Comparison of ENCODE assay signal across 8 mouse cellular contexts in the genomic region with DNA sequence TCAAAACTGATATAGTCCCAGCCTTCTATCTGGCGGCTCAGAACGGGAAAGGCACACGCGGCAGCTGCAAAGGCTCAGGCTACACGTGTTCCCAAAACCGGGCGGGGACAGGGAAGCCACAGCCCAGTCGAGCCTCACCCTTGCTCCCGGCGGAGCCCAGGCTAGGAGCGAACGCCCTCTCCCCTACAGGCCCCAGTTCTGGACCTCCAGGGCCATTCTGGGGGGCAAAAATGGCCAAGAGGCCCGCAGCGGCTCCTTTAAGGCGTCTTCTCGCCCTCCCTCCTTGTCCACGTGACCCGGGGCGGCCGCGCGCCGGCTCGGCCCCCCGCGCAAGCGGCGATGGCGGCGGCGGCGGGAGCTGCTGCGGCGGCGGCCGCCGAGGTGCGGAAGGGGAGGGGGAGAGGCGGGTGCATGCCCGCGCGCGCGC. TPM values are rescaled to one million over a fixed set of nuclear protein-coding genes. Genes with fewer than 3 reads are reported as not detected.
DNase-seq lines count a peak whose midpoint lies in the region; ATAC-seq and TF ChIP-seq lines count a peak whose summit lies in the region.

A gene (minus strand): TSS at position 106 of the 427 bp plus-strand sequence.
A gene (plus strand): TSS at position 310 of the 427 bp plus-strand sequence.

- TF ChIP-seq POLR2A in kidney, adult 2 months (IDR thresholded peaks at IDR 0.05; ENCODE audit: low read depth, low read length), result no peak
- TF ChIP-seq POLR2A in spleen, adult 2 months (IDR thresholded peaks at IDR 0.05; ENCODE audit: low read depth, low read length), result no peak

- peak within 1 kb of the TSS; percentile 97 for H3K27ac ChIP-seq in embryonic facial prominence, embryonic 11.5 days (replicated peaks; ENCODE audit: low read depth, low read length)
- peak within 1 kb of the TSS; percentile 87 for H3K27ac ChIP-seq in kidney, adult 2 months (ENCODE audit: insufficient read depth, low read depth, low read length)
- H3K27ac ChIP-seq in limb, embryonic 13.5 days, result peak within 1 kb of the TSS; percentile 95
- H3K27ac ChIP-seq in midbrain, embryonic 15.5 days, result peak within 1 kb of the TSS; percentile 97
- H3K27ac ChIP-seq in spleen, adult 2 months (ENCODE audit: insufficient read depth, low read length), result peak within 1 kb of the TSS; percentile 92

- no peaks in the 10 kb centered on the region for H3K27me3 ChIP-seq in embryonic facial prominence, embryonic 11.5 days (ENCODE audit: control insufficient read depth, insufficient read depth, low read length)
- no peaks in the 10 kb centered on the region for H3K27me3 ChIP-seq in kidney, adult 2 months (replicated peaks; ENCODE audit: control insufficient read depth, insufficient read depth, low read length)
- H3K27me3 ChIP-seq in limb, embryonic 13.5 days, result no peaks in the 10 kb centered on the region
- no peaks in the 10 kb centered on the region for H3K27me3 ChIP-seq in midbrain, embryonic 15.5 days (replicated peaks)
- H3K27me3 ChIP-seq in spleen, adult 2 months (ENCODE audit: control insufficient read depth, insufficient read depth, low read length), result no peaks in the 10 kb centered on the region

- no peaks in the 10 kb centered on the region for H3K9me3 ChIP-seq in embryonic facial prominence, embryonic 11.5 days (replicated peaks; ENCODE audit: control insufficient read depth, low read length)
- no peaks in the 10 kb centered on the region for H3K9me3 ChIP-seq in limb, embryonic 13.5 days
- no peaks in the 10 kb centered on the region for H3K9me3 ChIP-seq in midbrain, embryonic 15.5 days

- peaks cover 9% of the 10 kb centered on the region for H3K36me3 ChIP-seq in embryonic facial prominence, embryonic 11.5 days (replicated peaks; ENCODE audit: control insufficient read depth, insufficient read depth, low read depth, low read length)
- no peaks in the 10 kb centered on the region; the same call in 1 of the 2 replicates for H3K36me3 ChIP-seq in kidney, adult 2 months (ENCODE audit: control insufficient read depth, insufficient read depth, low read length)
- peaks cover 29% of the 10 kb centered on the region for H3K36me3 ChIP-seq in limb, embryonic 13.5 days
- H3K36me3 ChIP-seq in midbrain, embryonic 15.5 days (replicated peaks), result 0 out of 2 replicates have a peak, but pooled peaks cover 3% of the 10 kb centered on the region
- H3K36me3 ChIP-seq in spleen, adult 2 months (ENCODE audit: control insufficient read depth, insufficient read depth, low read length), result peaks cover 7% of the 10 kb centered on the region

- peak within 1 kb of the TSS; percentile 93 for H3K4me3 ChIP-seq in embryonic facial prominence, embryonic 11.5 days (ENCODE audit: low read depth, low read length)
- H3K4me3 ChIP-seq in kidney, adult 2 months (ENCODE audit: insufficient read depth, low read depth, low read length), result peak within 1 kb of the TSS; percentile 89
- H3K4me3 ChIP-seq in limb, embryonic 13.5 days, result peak within 1 kb of the TSS; percentile 92
- peak within 1 kb of the TSS; percentile 93 for H3K4me3 ChIP-seq in midbrain, embryonic 15.5 days
- H3K4me3 ChIP-seq in spleen, adult 2 months (ENCODE audit: extremely low read depth, insufficient read depth, insufficient read length), result peak within 1 kb of the TSS; percentile 82

- no peak for TF ChIP-seq CTCF in kidney, adult 2 months (conservative IDR thresholded peaks at IDR 0.05; ENCODE audit: insufficient read depth, insufficient read length, low read depth, low read length)
- TF ChIP-seq CTCF in spleen, adult 2 months (IDR thresholded peaks at IDR 0.05; ENCODE audit: extremely low read depth, insufficient read depth, insufficient read length, insufficient replicate concordance), result no peak

- WGBS in embryonic facial prominence, embryonic 11.5 days, result 0% methylated on average over 29 of the region's 44 CpGs
- under 1% methylated on average over 27 of the region's 44 CpGs for WGBS in kidney, adult 2 months
- 0% methylated on average over 27 of the region's 44 CpGs for WGBS in limb, embryonic 13.5 days
- WGBS in midbrain, embryonic 15.5 days, result under 1% methylated on average over 22 of the region's 44 CpGs
- 2% methylated on average over 33 of the region's 44 CpGs for WGBS in spleen, adult 2 months

- peak; percentile 26 for ATAC-seq in embryonic facial prominence, embryonic 11.5 days (replicated peaks; ENCODE audit: insufficient number of reproducible peaks, low FRiP score, low TSS enrichment, low read depth)
- peak; percentile 48 for ATAC-seq in limb, embryonic 13.5 days (ENCODE audit: low FRiP score, low read depth)
- peak; percentile 16 for ATAC-seq in midbrain, embryonic 15.5 days (replicated peaks)

- peaks cover 7% of the 10 kb centered on the region for H3K4me1 ChIP-seq in embryonic facial prominence, embryonic 11.5 days (ENCODE audit: control insufficient read depth, insufficient read depth, low read length)
- H3K4me1 ChIP-seq in kidney, adult 2 months (ENCODE audit: control insufficient read depth, insufficient read depth, low read length), result no peaks in the 10 kb centered on the region; the same call in 1 of the 2 replicates
- H3K4me1 ChIP-seq in limb, embryonic 13.5 days, result peaks cover 44% of the 10 kb centered on the region
- peaks cover 56% of the 10 kb centered on the region for H3K4me1 ChIP-seq in midbrain, embryonic 15.5 days
- H3K4me1 ChIP-seq in spleen, adult 2 months (ENCODE audit: control insufficient read depth, insufficient read depth, insufficient read length), result peaks cover 5% of the 10 kb centered on the region; the same call in 1 of the 2 replicates

- H3K4me2 ChIP-seq in embryonic facial prominence, embryonic 11.5 days (ENCODE audit: low read depth, low read length), result peak within 1 kb of the TSS; percentile 86
- H3K4me2 ChIP-seq in limb, embryonic 13.5 days (replicated peaks), result peak within 1 kb of the TSS; percentile 96
- H3K4me2 ChIP-seq in midbrain, embryonic 15.5 days, result peak within 1 kb of the TSS; percentile 91

- H3K9ac ChIP-seq in embryonic facial prominence, embryonic 11.5 days (replicated peaks; ENCODE audit: low read length), result peak within 1 kb of the TSS; percentile 97
- H3K9ac ChIP-seq in limb, embryonic 13.5 days, result peak within 1 kb of the TSS; percentile 98
- peak within 1 kb of the TSS; percentile 97 for H3K9ac ChIP-seq in midbrain, embryonic 15.5 days

- DNase-seq in urinary bladder, adult 18-20 months (ENCODE audit: low spot score in 2 of 2), result peak; percentile 75 to 85
- DNase-seq in urinary bladder, postnatal 10 days (ENCODE audit: low spot score), result no peak
- DNase-seq in embryonic facial prominence, embryonic 11.5 days (ENCODE audit: low spot score), result peak; percentile 85
- peak; percentile 99 for DNase-seq in heart, adult 11 months
- DNase-seq in kidney, adult 2 months, result peak; percentile 87
- peak; percentile 28 to 79 for DNase-seq in spleen, adult 2 months (ENCODE audit: low read depth in 1 of 2, low spot score in 2 of 2)

RNA-seq across cellular contexts. Expression of the first gene that starts in this region (rescaled TPM):
- polyA plus RNA-seq in embryonic facial prominence, embryonic 11.5 days (2014; fragmentation: Nextera tagmentation; extraction: Ambion mirVana), result 0.81 and 1.6 TPM in 2 replicates
- polyA plus RNA-seq in kidney, adult 2 months (2012; rRNA removed), result 62.9 and 73.4 TPM in 2 replicates
- 1.6 and 2.4 TPM in 2 replicates for polyA plus RNA-seq in limb, embryonic 13.5 days (2015; fragmentation: Nextera tagmentation; extraction: Ambion mirVana)
- 2.1 and 3.1 TPM in 2 replicates for polyA plus RNA-seq in midbrain, embryonic 15.5 days (2015; fragmentation: Nextera tagmentation; extraction: Ambion mirVana)
- polyA plus RNA-seq in spleen, adult 2 months (2012; rRNA removed), result 15.9 and 16.0 TPM in 2 replicates

RNA-seq across cellular contexts. Expression of the second gene that starts in this region (rescaled TPM):
- polyA plus RNA-seq in embryonic facial prominence, embryonic 11.5 days (2014; fragmentation: Nextera tagmentation; extraction: Ambion mirVana), result 59.3 and 60.6 TPM in 2 replicates
- 134 and 169 TPM in 2 replicates for polyA plus RNA-seq in kidney, adult 2 months (2012; rRNA removed)
- 97.0 and 103 TPM in 2 replicates for polyA plus RNA-seq in limb, embryonic 13.5 days (2015; fragmentation: Nextera tagmentation; extraction: Ambion mirVana)
- 113 and 119 TPM in 2 replicates for polyA plus RNA-seq in midbrain, embryonic 15.5 days (2015; fragmentation: Nextera tagmentation; extraction: Ambion mirVana)
- 200 and 246 TPM in 2 replicates for polyA plus RNA-seq in spleen, adult 2 months (2012; rRNA removed)
